Mouse (Mus musculus) left cerebral cortex, postnatal 4 days (tissue): ENCODE data around the gene Ypel1. TPM values are rescaled to one million over a fixed set of nuclear protein-coding genes. Genes with fewer than 3 reads are reported as not detected.

Experiments
- microRNA-seq: library from miRNA; unstranded; fragments of <30 nt; microRNA quantifications from one replicate; pipeline ENCODE4 v1.2.0, GENCODE M21; 2022
- total RNA-seq, 2 experiments: library from RNA; stranded (reverse); gene quantifications; 2 replicates each; pipeline ENCODE4 v1.2.3; 2021

Ypel1 gene
- total RNA-seq, 2 experiments from 2014 or later = 102 to 114 TPM

Small RNA genes within 50 kb of the gene (microRNA-seq; reads per million reads assigned to microRNA genes)
- gene Mir130b = 995 reads per million, percentile 75 among the genes with 10 or more reads in this experiment
- gene Mir301b = 26.8 reads per million, percentile 38 among the genes with 10 or more reads in this experiment

Other genes with a start within 250 kb of the Ypel1 start
- 10 to 100 TPM; 11.4 to 12.6 TPM for gene Spag6l, start 240.2 kb upstream of the Ypel1 start, total RNA-seq
- gene Igll1, start 205.7 kb upstream of the Ypel1 start, total RNA-seq = not detected
- 10 to 100 TPM; 57.1 to 78.2 TPM for gene Top3b, start 199.0 kb upstream of the Ypel1 start, total RNA-seq
- gene Vpreb1, start 198.9 kb upstream of the Ypel1 start, total RNA-seq = under 1 TPM in 1 of 2 experiments, not detected in 1; 0.52 TPM
- 10 to 100 TPM; 23.8 to 25.8 TPM for gene Ppm1f, start 173.2 kb upstream of the Ypel1 start, total RNA-seq
- gene Mapk1, start 86.3 kb upstream of the Ypel1 start, total RNA-seq = 100 to 1,000 TPM; 284 to 293 TPM
- gene Ppil2, start 41.6 kb downstream of the Ypel1 start, total RNA-seq = 10 to 100 TPM; 88.3 to 91.9 TPM
- gene 2610318N02Rik, start 55.5 kb downstream of the Ypel1 start, total RNA-seq = 1 to 10 TPM; 4.8 to 6.1 TPM
- 10 to 100 TPM; 10.8 to 12.6 TPM for gene Sdf2l1, start 62.7 kb downstream of the Ypel1 start, total RNA-seq
- 10 to 100 TPM; 71.3 to 74.5 TPM for gene Ydjc, start 74.9 kb downstream of the Ypel1 start, total RNA-seq
- gene Ccdc116, start 77.5 kb downstream of the Ypel1 start, total RNA-seq = 1 to 10 TPM; 8.9 to 9.3 TPM
- 100 to 1,000 TPM; 161 to 164 TPM for gene Ube2l3, start 133.0 kb downstream of the Ypel1 start, total RNA-seq
- 1 to 10 TPM; 2.8 to 3.2 TPM for gene Rimbp3, start 138.9 kb downstream of the Ypel1 start, total RNA-seq
- 10 to 100 TPM; 11.5 to 13.1 TPM for gene Hic2, start 163.9 kb downstream of the Ypel1 start, total RNA-seq
- gene Tmem191c, start 206.4 kb downstream of the Ypel1 start, total RNA-seq = 10 to 100 TPM; 78.9 to 82.4 TPM